Mouse (Mus musculus) left cerebral cortex, postnatal 10 days (tissue): ENCODE measurements around the gene Nol3. TPM values are rescaled to one million over a fixed set of nuclear protein-coding genes. Genes with fewer than 3 reads are reported as not detected.
A peak's percentile ranks its signal among the peaks of the same experiment; 100 is the strongest.

Experiments
- DNase-seq, 2 experiments: peaks; one replicate each; pipeline ENCODE4 v3.0.0; 2021 to 2022; ENCODE audit warnings: low spot score in 2 of 2, mixed read lengths in 1 of 2; ENCODE audit errors: extremely low spot score in 1 of 2
- intact Hi-C: fragments of 180-260 bp; cut with DNase I; formaldehyde crosslinking; loops from one replicate; pipeline ENCODE4 v1.15.1; 2025
- total RNA-seq, 2 experiments: library from RNA; stranded (reverse); gene quantifications; 2 replicates each; pipeline ENCODE4 v1.2.3; 2021

Nol3 gene
- total RNA-seq, 2 experiments from 2014 or later = 3.2 to 3.5 TPM

DNA sequence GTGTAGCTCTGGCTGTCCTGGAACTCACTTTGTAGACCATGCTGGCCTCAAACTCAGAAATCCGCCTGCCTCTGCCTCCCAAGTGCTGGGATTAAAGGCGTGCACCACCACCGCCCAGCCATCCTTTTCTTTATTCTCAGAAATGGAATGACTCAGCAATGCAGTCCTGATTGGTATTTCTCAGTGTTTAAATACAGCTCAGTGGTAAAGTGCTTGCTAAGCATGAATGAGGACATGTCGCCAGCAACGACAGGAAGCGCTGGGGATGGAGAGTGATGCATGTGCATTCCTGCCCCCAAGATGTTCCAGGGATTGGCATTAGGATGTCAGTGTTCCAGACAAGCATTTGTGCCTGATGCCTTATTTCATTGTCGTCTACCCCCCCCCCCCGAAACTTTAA lies 27.5 kb downstream of the Nol3 start:
- intact Hi-C loops = no loop called here
- no peak for DNase-seq

DNA sequence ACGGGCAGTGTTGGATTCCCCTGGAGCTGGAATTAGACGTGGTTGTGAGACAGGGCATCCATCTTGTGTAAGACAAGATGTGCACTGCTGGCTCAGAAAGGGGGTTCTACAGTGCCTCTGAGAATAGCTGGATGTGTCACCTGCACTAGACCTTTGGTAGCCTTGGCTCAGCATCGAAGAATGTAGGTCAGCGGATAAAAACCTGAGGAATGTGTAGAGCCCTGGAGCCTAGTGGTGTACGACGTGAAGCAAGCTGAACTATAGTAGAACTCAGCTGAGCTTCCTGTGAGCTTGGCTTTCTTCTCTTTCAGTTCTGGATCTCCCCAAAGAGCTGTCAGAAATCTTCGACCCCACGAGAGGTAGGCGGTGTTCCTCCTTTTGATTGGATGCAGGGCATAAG lies 27.9 kb downstream of the Nol3 start:
- intact Hi-C loops = no loop called here

DNA sequence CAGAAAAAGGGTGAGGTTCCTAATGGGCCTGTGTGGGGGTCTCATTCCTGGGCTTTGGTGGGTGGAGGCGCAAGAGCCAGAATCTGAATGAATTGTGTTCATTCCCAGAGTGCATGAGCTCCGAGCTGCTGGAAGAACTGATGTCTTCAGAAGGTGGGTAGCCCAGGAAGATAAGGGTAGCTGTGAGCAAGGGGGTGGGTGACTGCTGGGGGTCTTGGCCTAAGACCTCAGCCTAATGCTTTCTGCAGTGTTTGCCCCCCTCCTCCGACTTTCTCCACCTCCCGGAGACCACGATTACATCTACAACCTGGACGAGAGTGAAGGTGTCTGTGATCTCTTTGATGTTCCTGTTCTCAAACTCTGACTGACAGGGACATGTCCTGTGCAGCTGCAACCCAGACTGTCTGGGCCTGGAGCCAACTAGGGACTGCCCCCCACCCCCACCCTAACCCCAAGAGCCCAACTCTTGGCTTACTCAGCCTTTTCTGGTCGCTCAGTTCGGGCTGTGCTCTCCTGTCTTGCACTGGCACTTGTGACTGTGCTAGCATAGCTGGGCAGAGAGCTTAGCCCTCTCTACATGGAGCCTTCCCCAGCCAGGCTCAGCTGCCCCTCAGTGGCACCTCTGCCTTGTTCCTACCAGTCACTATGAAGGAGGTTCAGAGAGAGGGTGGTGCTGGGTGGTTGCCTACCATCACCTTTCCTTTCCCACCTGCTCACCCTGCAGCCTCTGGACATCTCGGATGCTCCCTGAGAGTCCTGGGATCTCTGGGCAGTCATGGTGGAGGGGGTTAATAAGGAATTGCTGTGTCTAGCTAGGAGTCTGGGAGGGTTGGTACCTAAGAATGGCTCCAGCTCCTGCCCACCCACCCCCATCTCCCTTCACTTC lies 28.6 kb downstream of the Nol3 start:
- intact Hi-C loops = no loop called here
- DNase-seq = peak in 1 of 2 experiments; percentile 37

More for the DNA sequence above, 27.9 kb downstream of the Nol3 start:
- no peak for DNase-seq

DNA sequence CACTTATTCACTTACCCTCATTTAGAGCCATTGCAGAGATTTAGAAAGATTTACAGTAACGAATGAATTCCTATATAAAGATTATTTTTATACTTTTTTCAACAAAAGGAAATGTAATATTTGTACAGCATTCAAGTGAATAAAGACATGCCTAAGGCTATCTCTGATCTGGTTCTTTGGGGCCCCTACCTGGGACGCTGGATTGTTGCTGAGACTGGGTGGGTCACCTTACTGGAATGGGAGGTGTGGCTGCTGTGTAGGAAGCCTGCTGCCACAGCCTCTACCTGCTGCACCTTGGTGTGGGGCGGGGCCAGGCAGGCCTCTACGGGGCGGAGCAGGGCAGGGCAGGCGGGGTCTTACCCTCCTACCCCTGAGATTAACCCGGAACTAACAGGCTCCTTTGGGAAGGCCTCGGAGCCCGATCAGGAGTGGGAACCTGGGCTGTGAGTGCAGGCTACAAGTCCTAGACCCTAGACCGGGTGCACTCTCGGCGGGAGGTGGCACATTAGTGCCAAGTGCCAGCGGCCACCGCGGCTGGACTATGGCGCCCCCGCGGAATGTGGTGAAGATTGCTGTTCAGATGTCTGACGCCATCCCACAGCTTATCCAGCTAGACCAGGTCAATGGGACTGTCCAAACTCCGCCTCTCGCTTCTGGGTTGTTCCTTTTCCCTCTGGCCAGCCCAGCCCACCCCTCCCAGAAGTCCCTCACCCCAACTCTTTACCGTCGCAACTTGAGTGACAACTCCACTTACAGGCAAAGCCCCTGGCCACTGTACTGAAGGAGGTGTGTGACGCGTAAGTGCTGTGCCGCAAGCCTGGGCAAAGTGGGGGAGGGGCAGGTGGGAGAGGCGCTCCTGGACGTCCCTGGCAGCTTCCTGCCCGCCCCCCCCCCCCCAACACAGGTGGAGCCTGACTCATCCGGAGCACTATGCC lies 29.5 kb downstream of the Nol3 start, which contains the start of gene Elmo3:
TSS of gene Elmo3 (plus strand) at position 391 of the 935 bp plus-strand sequence.
- DNase-seq = peak in 1 of 2 experiments; percentile 81

DNA sequence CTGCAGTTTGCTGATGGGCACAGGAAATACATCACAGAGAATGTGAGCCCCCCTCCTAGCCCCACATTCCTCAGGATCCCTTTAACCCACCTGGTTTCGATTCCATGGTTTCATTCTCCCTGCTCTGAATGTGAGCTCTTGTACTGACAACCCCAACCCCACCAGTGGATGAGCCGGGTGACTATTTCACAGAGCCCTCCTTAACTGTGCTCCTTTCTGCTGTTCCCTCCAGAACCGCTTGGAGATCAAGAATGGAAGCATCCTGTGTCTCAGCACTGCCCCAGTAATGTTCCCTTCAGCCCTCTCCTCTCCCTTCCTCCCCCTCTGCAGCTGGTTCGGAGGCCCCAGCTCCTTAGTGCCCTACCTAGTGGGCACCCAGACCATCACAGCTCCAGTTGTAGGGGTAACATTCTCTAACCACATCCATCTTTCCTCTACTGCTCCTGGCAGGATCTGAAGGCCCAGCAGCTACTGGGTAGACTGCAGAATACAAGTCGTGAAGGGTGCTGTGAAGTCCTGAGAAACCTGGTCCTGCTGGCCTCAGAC lies 30.3 kb downstream of the Nol3 start:
- intact Hi-C loops = no loop called here
- DNase-seq = peak in 1 of 2 experiments; percentile 20

More for the DNA sequence above, 29.5 kb downstream of the Nol3 start, which contains the start of gene Elmo3:
- intact Hi-C loops = no loop called here

DNA sequence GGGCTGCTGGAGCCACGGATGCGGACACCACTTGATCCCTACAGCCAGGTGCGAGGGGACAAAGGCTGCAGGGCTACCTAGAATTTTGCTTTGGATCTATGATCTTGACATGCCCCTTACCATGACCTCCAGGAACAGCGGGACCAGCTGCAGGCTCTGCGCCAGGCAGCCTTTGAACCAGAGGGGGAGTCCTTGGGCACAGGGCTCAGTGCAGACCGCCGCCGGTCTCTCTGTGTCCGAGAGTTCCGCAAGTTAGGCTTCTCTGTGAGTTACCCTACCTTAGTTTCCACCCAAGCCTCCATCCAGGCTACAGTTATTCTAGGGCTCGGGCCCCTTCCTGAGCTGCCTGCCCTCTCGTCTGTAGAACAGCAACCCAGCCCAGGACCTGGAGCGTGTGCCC lies 31.7 kb downstream of the Nol3 start:
- intact Hi-C loops = no loop called here
- DNase-seq = no peak

DNA sequence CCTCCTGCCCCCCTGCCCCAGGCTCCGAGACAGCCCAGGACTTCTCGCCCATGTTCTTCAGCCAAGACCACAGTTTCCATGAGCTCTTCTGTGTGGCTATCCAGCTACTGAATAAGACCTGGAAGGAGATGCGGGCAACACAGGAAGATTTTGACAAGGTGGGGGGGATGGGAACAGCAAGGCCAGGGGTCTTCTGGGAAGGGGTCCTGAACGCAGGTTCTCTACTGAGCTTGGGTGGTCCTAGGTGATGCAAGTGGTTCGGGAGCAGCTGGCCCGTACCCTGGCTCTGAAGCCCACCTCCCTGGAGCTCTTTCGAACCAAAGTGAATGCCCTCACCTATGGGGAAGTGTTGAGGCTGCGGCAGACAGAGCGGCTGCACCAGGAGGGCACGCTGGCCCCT lies 32.5 kb downstream of the Nol3 start:
- intact Hi-C loops = no loop called here
- no peak for DNase-seq

DNA sequence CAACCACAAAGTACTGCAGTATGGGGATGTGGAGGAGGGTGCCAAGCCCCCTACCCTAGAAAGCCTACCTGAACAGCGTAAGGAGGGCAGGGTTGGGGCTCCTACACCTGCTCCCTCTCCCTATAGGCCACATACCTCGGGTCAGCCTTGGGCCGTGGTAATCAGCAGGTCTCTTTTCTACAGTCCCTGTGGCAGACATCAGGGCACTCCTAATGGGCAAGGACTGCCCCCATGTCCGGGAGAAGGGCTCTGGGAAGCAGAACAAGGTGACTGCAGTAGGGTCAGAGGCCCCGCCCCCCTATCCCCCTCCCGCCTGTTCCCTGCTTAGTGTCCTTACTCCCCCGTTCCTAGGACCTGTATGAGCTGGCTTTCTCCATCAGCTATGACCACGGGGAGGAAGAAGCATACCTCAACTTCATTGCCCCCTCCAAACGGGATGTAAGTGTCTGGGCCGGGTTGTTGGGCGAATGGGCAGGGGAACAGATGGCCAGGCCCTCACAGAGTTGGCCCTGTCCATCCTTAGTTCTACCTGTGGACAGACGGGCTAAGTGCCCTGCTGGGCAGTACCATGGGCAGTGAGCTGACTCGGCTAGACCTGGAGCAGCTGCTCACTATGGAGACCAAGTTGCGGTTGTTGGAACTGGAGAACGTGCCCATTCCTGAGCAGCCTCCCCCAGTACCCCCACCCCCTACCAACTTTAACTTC lies 33.4 kb downstream of the Nol3 start:
- DNase-seq = no peak
- intact Hi-C loops = no loop called here

DNA sequence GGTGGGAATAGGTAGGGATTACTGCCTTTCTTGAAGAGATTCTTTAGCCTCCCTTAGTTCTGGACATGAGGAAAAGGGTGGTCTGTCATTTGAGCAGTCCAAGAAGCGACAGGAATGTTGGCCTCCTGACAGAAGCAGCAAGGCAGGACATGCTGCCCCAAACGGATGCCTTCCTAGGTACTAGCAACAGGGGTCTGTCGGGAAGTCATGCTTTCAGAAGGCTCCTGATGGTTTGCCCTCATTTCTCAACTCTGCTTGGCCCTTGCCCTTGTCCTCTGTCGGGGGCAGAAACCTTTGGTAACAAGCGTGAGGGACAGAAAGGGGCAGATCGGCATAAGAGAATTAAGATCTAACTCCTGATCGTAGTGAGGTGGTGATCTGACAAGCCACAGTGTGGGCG lies 34.2 kb downstream of the Nol3 start:
- intact Hi-C loops = no loop called here
- DNase-seq = no peak

DNA sequence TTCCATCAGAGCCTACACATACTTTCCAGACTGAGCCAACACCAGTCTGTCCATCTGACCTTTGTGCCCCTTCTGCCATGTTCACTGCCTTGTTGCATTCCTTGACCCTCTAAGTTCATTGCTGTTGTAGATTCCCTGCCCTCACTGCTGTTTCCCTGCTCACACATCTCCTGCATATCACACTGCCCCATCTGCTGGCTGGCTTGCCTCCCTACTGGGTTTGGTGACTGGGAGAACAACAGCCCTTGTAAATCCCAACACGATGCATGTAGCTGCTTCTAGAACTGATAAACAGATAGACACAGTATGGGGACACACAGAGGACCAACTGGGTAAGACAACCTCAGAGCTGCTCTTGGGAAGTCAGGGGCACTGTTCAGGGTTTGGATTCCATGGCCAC lies 35.8 kb downstream of the Nol3 start:
- intact Hi-C loops = no loop called here
- DNase-seq = no peak

DNA sequence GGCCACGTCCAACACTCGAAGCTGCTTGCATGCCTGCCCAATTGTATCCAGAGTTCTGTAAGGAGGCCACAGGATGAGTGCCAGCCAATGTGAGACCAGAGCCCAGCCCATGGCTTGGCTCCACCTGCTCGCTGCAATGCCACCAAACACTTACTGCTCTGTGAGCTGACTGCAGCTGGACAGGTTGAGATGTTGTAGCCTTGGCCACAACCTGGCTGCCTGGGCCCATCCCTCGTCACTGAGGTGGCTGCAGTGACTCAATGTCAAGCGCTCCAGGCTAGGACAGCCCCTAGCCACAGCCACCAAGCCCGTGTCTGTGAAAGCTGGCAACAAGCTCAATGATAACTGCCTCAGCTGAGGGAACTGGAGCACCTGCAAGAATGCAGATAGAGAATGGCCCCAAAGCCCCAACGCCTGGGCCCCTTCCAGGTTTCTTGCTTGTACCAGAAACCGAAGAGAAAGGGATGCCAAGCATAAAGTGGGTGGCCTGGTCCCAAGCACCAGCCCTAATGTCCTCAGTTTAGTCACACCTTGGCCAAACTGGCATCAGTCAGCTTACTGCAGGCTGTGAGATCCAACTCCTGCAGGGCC lies 37.0 kb downstream of the Nol3 start:
- DNase-seq = no peak

DNA sequence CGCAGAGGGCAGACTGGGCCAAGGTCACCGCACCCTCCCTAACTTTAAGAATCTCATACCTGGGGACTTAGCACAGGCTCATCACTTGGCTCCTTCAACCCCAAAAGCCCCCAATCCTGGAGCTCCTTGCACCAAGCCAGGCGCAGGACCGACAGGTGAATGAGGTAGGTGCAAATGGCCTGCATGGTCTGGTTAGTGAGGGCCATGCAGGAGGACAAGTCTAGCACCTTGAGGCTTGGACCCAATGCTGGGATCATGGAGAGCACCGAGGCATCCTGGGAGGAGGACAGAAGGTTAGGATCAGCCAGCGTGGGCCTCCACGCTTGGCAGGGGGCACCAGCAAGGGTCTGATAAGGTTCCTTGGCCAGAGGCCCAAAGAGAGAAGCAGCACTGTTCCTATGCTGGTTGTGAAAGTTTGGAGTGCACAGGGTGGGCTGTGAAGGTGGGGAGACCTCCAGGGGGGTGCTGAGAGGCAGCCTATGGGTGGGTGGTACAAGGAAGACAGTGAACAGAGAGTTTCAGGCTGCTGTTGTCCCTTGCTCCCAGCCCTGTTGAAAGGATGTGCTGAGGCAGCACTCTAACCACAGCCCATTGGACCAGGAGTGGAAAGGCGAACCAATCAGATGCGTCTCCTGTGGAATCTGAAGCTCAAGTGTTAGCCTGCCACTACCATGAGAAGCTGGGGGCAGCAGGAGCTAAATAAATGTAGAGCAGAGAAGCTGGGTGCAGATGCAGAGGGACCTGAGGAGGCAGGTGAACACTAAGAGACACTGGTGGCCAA lies 37.9 kb downstream of the Nol3 start:
- DNase-seq = no peak
- intact Hi-C loops = no loop called here

More for the DNA sequence above, 37.0 kb downstream of the Nol3 start:
- intact Hi-C loops = no loop called here

DNA sequence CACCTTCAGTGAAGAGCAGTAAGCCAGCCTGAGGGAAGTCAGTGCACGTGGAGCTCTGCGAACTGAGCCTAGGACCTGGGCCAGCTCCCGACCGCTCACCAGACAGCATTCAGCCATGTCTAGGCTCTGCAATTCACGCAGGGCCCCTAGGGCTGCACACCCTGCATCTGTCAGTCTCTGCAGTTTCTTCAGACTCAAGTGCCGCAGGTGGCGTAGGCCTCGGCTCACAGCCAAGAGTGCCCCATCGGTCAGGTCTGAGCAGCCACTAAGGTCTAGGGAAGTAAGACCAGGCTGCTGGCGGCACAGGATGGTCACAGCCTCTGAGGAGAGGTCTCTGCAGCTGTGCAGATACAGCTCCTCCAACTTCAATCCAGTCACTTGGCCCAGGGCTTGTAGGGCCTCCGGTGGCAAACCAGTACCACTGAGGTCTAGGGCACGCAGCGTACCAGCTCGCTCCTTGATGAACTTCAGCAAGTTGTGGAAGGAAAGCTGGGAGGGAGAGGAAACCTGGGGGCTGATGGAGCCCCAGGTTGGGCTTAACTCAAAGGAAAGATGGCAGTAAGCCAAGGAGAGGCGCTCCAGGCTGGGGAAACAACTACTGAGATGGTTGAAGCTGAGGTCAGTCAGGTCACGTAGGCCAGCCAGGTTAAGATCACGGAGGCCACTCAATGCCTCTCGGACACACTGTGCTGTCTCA lies 39.3 kb downstream of the Nol3 start:
- intact Hi-C loops = no loop called here
- DNase-seq = no peak

DNA sequence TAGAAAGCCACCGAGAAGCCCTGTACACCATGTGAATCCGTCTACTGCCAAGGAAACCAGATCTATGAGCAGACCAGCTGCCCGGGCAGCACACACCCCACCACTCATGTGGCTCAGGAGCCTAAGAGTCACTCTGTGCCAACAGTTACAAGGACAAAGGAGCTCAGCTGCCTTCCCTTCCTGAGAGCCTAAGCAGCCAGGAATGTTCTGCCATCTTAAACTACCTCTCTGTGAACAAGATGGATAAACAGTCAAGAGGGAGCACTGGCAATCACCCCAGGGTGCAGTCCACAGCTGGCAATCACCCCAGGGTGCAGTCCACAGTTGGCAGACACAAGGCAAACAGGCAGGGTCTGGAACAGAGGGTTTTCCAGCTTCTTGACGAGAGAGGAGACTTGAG lies 42.0 kb downstream of the Nol3 start:
- DNase-seq = no peak
- intact Hi-C loops = no loop called here

DNA sequence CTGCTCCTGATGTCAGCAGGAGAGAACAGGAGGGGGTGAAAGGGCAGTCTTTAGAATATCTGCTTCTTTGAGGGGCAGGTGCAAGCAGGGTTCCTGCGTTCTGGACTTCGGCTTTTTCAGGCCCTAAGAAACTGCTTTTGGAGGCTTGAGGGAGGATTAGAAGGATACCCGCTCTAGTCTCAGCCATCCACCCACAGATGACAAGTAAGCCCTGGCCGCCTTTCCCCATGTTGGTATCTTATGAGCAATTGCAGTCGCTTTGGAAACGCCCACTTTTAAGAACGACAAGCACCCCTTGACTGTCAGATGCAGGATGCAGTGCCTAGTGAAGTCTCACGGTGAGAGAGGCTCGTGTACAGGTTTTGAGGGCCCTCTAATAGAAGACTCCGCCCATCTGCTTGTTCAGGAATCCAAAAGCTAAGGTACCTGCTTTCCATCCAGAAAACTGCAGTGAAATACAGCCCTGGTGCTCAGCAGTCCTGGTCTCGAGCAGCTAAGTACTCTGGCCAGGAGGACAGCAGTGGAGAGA lies 42.8 kb downstream of the Nol3 start:
- DNase-seq = no peak
- intact Hi-C loops = no loop called here

DNA sequence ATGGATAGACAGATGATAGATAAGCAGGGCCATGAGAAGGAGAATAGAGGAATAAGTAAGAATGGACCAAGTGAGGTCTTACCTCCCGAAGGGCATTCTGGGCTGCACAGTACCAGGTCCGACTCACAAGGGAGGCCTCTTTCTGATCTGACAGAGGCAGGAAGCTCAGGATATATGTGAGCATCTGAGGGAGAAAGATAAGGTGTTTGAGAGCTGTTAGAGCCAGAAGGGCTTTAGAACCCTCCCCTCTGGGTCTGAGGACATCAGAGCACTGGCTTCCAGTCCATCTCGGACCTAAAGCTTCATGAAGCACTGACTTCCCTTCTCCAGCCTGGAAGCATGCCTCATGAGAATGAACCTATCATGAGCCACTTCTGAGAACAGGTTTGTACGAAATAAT lies 47.2 kb downstream of the Nol3 start:
- intact Hi-C loops = no loop called here

DNA sequence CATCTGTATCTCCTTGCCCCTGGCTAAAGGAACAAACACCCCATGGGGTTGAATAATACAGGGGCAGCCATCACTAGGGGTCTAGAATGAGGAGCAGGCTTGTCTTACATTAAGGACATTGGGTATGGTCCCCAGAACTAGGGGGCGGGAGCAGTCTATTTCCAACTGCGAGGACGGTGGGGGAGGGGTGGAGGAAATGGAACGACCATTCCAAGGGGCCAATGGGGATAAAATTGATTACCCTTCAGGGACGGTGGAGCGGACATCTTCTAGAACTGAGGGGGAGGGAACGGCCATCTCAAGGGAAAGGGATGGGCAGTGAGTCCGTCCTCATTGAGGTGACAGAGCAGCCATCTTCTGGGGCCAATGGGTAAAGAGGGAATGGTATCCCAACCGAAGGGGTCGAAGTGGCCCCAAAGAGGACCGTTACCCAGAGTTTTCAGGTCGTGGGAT lies 49.7 kb downstream of the Nol3 start:
- peak in 1 of 2 experiments; percentile 62 for DNase-seq
- intact Hi-C loops = no loop called here

More for the DNA sequence above, 47.2 kb downstream of the Nol3 start:
- no peak for DNase-seq
